In genomic region chr10:120477501-120477900, GRCm38 (mm10) we compare ENCODE assay signal across 8 mouse cellular contexts. TPM values are rescaled to one million over a fixed set of nuclear protein-coding genes. Genes with fewer than 3 reads are reported as not detected.
DNase-seq lines count a peak whose midpoint lies in the region; ATAC-seq and TF ChIP-seq lines count a peak whose summit lies in the region.

No protein-coding gene starts in this region.

- WGBS in kidney, adult 2 months: 1% methylated on average over 21 of the region's 21 CpGs
- under 1% methylated on average over 21 of the region's 21 CpGs for WGBS in heart, embryonic 16.5 days
- WGBS in limb, embryonic 15.5 days: under 1% methylated on average over 21 of the region's 21 CpGs
- under 1% methylated on average over 21 of the region's 21 CpGs for WGBS in neural tube, embryonic 14.5 days

- H3K27ac ChIP-seq in kidney, adult 2 months (ENCODE audit: insufficient read depth, low read depth, low read length): no peak overlapping the region
- H3K27ac ChIP-seq in heart, embryonic 16.5 days (ENCODE audit: low read length): no peak overlapping the region
- peak overlapping the region; percentile 85 for H3K27ac ChIP-seq in limb, embryonic 15.5 days
- no peak overlapping the region for H3K27ac ChIP-seq in neural tube, embryonic 14.5 days (ENCODE audit: low read depth, low read length)

- no peaks in the 10 kb centered on the region for H3K36me3 ChIP-seq in kidney, adult 2 months (ENCODE audit: control insufficient read depth, insufficient read depth, low read length)
- H3K36me3 ChIP-seq in heart, embryonic 16.5 days (ENCODE audit: control insufficient read depth, insufficient read depth): no peaks in the 10 kb centered on the region
- H3K36me3 ChIP-seq in limb, embryonic 15.5 days: no peaks in the 10 kb centered on the region
- no peaks in the 10 kb centered on the region for H3K36me3 ChIP-seq in neural tube, embryonic 14.5 days (ENCODE audit: control insufficient read depth, insufficient read depth, low read length)

- peak; percentile 5 for DNase-seq in kidney, adult 2 months
- DNase-seq in kidney, adult 11 months: no peak
- DNase-seq in adrenal gland, postnatal 14 days: peak; percentile 44
- no peak for DNase-seq in left cerebral cortex, postnatal 14 days (ENCODE audit: low spot score in 2 of 2)
- no peak for DNase-seq in layer of hippocampus, postnatal 25 days (ENCODE audit: extremely low spot score in 1 of 2, low spot score in 1 of 2)

- H3K4me2 ChIP-seq in heart, embryonic 16.5 days (ENCODE audit: low read depth, low read length): peak overlapping the region; percentile 100
- H3K4me2 ChIP-seq in limb, embryonic 15.5 days: peak overlapping the region; percentile 98
- peak overlapping the region; percentile 93 for H3K4me2 ChIP-seq in neural tube, embryonic 14.5 days (ENCODE audit: low read depth, low read length)

- H3K9me3 ChIP-seq in heart, embryonic 16.5 days (replicated peaks; ENCODE audit: control insufficient read depth, low read length): no peaks in the 10 kb centered on the region
- no peaks in the 10 kb centered on the region for H3K9me3 ChIP-seq in limb, embryonic 15.5 days
- H3K9me3 ChIP-seq in neural tube, embryonic 14.5 days (ENCODE audit: control insufficient read depth, low read length): no peaks in the 10 kb centered on the region

- intact Hi-C loops in left cerebral cortex, postnatal 14 days (cut with DNase I): no loop called here

- TF ChIP-seq CTCF in kidney, adult 2 months (conservative IDR thresholded peaks at IDR 0.05; ENCODE audit: insufficient read depth, insufficient read length, low read depth, low read length): no peak

- ATAC-seq in heart, embryonic 16.5 days (replicated peaks; ENCODE audit: extremely low read depth, insufficient read depth, low FRiP score): no peak
- no peak; the same call in 1 of the 2 replicates for ATAC-seq in limb, embryonic 15.5 days (ENCODE audit: insufficient number of reproducible peaks, low FRiP score, low TSS enrichment, low read depth)
- no peak; the same call in 1 of the 2 replicates for ATAC-seq in neural tube, embryonic 14.5 days (ENCODE audit: low read depth)

- peak overlapping the region; percentile 79 for H3K9ac ChIP-seq in heart, embryonic 16.5 days (ENCODE audit: low read length)
- H3K9ac ChIP-seq in limb, embryonic 15.5 days: peak overlapping the region; percentile 69
- 0 out of 2 replicates have a peak overlapping the region, but pooled peaks have one; percentile 28 for H3K9ac ChIP-seq in neural tube, embryonic 14.5 days (replicated peaks; ENCODE audit: low read depth, low read length)

- TF ChIP-seq POLR2A in kidney, adult 2 months (IDR thresholded peaks at IDR 0.05; ENCODE audit: low read depth, low read length): no peak

- H3K4me3 ChIP-seq in kidney, adult 2 months (ENCODE audit: insufficient read depth, low read depth, low read length): peak overlapping the region; percentile 4; the same call in 1 of the 2 replicates
- H3K4me3 ChIP-seq in heart, embryonic 16.5 days (ENCODE audit: low read length): peak overlapping the region; percentile 69
- peak overlapping the region; percentile 76 for H3K4me3 ChIP-seq in limb, embryonic 15.5 days
- peak overlapping the region; percentile 61 for H3K4me3 ChIP-seq in neural tube, embryonic 14.5 days (ENCODE audit: low read depth, low read length)

- no peaks in the 10 kb centered on the region for H3K4me1 ChIP-seq in kidney, adult 2 months (ENCODE audit: control insufficient read depth, insufficient read depth, low read length)
- H3K4me1 ChIP-seq in heart, embryonic 16.5 days (ENCODE audit: control insufficient read depth, insufficient read depth, low read length): peaks cover 4% of the 10 kb centered on the region; the same call in 1 of the 2 replicates
- H3K4me1 ChIP-seq in limb, embryonic 15.5 days: peaks cover 25% of the 10 kb centered on the region
- peaks cover 27% of the 10 kb centered on the region for H3K4me1 ChIP-seq in neural tube, embryonic 14.5 days (ENCODE audit: control insufficient read depth, insufficient read depth, low read length)

- H3K27me3 ChIP-seq in kidney, adult 2 months (replicated peaks; ENCODE audit: control insufficient read depth, insufficient read depth, low read length): peaks cover 9% of the 10 kb centered on the region; the same call in 1 of the 2 replicates
- H3K27me3 ChIP-seq in heart, embryonic 16.5 days (ENCODE audit: control insufficient read depth, insufficient read depth, low read length): no peaks in the 10 kb centered on the region
- no peaks in the 10 kb centered on the region for H3K27me3 ChIP-seq in limb, embryonic 15.5 days
- H3K27me3 ChIP-seq in neural tube, embryonic 14.5 days (ENCODE audit: control insufficient read depth, insufficient read depth, low read length): no peaks in the 10 kb centered on the region

RNA-seq across cellular contexts. Expression of gene Hmga2, which starts 1.2 kb away (rescaled TPM):
- polyA plus RNA-seq in kidney, adult 2 months (2012; rRNA removed): 0.09 and 0.10 TPM in 2 replicates
- 6.5 and 6.9 TPM in 2 replicates for total RNA-seq in adrenal gland, postnatal 14 days (2021)
- polyA plus RNA-seq in heart, embryonic 16.5 days (2015; fragmentation: Nextera tagmentation; extraction: Ambion mirVana): 1.8 and 2.2 TPM in 2 replicates
- 11.0 and 18.4 TPM in 2 replicates for polyA plus RNA-seq in limb, embryonic 15.5 days (2015; fragmentation: Nextera tagmentation; extraction: Ambion mirVana)
- 3.4 and 3.7 TPM in 2 replicates for polyA plus RNA-seq in neural tube, embryonic 14.5 days (2014; fragmentation: Nextera tagmentation; extraction: Ambion mirVana)
- total RNA-seq in left cerebral cortex, postnatal 14 days (2021): under 1 TPM in 1 of 2 experiments, not detected in 1; 0.11 TPM
- total RNA-seq in layer of hippocampus, postnatal 25 days (2021): under 1 TPM; 0.10 to 0.26 TPM

Comparison
In these comparisons a context has a peak if more than half of its experiments do, and no peak if none do; other contexts are left out.
1. DNase-seq: peak in kidney, adult 2 months (single experiment) and adrenal gland, postnatal 14 days (single experiment); none in kidney, adult 11 months (single experiment), left cerebral cortex, postnatal 14 days (0 of 2) and layer of hippocampus, postnatal 25 days (0 of 2).
2. H3K4me3 ChIP-seq: peak in every context shown above with its lines; median percentile 76 in limb, embryonic 15.5 days; 69 in heart, embryonic 16.5 days; 61 in neural tube, embryonic 14.5 days; 4 in kidney, adult 2 months.
3. H3K9ac ChIP-seq: peak in every context shown above with its lines; median percentile 79 in heart, embryonic 16.5 days; 69 in limb, embryonic 15.5 days; 28 in neural tube, embryonic 14.5 days.
4. Peak in every context shown above with its lines, with median percentiles within 50 percentile points of each other: H3K4me2 ChIP-seq.